Mouse (Mus musculus) forebrain, embryonic 12.5 days (tissue): ENCODE measurements around the gene Adarb1. TPM values are rescaled to one million over a fixed set of nuclear protein-coding genes. Genes with fewer than 3 reads are reported as not detected.
A peak's percentile ranks its signal among the peaks of the same experiment; 100 is the strongest.

ENCODE experiments used
- ATAC-seq: fragments of 200-750 bp; cut with Nextera tagmentation; 2 replicates; pipeline ENCODE4 v1.8.0; 2017; ENCODE audit warnings: moderate TSS enrichment; ENCODE audit not compliant: low FRiP score
- H3K27ac ChIP-seq: fragments of 300-500 bp; sonication (generic); 2 replicates; pipeline ENCODE4 v1.5.1; 2016; ENCODE audit warnings: mild to moderate bottlenecking
- H3K27me3 ChIP-seq: fragments of 300-500 bp; sonication (generic); 2 replicates; pipeline ENCODE4 v1.6.1; 2016; ENCODE audit warnings: mild to moderate bottlenecking
- H3K36me3 ChIP-seq: fragments of 300-500 bp; sonication (generic); replicated peaks from 2 replicates; pipeline ENCODE4 v1.6.1; 2016; ENCODE audit warnings: mild to moderate bottlenecking
- H3K4me1 ChIP-seq: fragments of 300-500 bp; sonication (generic); 2 replicates; pipeline ENCODE4 v1.6.1; 2016
- H3K4me2 ChIP-seq: fragments of 300-500 bp; sonication (generic); 2 replicates; pipeline ENCODE4 v1.6.1; 2016; ENCODE audit warnings: mild to moderate bottlenecking, moderate library complexity
- H3K4me3 ChIP-seq: fragments of 300-500 bp; sonication (generic); replicated peaks from 2 replicates; pipeline ENCODE4 v1.5.1; 2016; ENCODE audit warnings: mild to moderate bottlenecking
- H3K9ac ChIP-seq: fragments of 300-500 bp; sonication (generic); 2 replicates; pipeline ENCODE4 v1.6.1; 2016; ENCODE audit warnings: mild to moderate bottlenecking
- H3K9me3 ChIP-seq: fragments of 300-500 bp; sonication (generic); 2 replicates; pipeline ENCODE4 v1.6.1; 2016
- WGBS: fragments of 180-500 bp; shearing (Covaris S2); methylation state at CpG from one replicate; pipeline ENCODE4 v1.1.7; 2016; 5-methylcytosine and 5-hydroxymethylcytosine counted together
- polyA plus RNA-seq: library from polyadenylated mRNA; unstranded; fragments of >200 nt; fragmentation: Nextera tagmentation; extraction: Ambion mirVana; gene quantifications from 2 replicates; pipeline ENCODE4 v1.2.1, GENCODE M21; 2016

Adarb1 gene
- polyA plus RNA-seq, 1 experiment from 2014 or later = 8.3 TPM

DNA sequence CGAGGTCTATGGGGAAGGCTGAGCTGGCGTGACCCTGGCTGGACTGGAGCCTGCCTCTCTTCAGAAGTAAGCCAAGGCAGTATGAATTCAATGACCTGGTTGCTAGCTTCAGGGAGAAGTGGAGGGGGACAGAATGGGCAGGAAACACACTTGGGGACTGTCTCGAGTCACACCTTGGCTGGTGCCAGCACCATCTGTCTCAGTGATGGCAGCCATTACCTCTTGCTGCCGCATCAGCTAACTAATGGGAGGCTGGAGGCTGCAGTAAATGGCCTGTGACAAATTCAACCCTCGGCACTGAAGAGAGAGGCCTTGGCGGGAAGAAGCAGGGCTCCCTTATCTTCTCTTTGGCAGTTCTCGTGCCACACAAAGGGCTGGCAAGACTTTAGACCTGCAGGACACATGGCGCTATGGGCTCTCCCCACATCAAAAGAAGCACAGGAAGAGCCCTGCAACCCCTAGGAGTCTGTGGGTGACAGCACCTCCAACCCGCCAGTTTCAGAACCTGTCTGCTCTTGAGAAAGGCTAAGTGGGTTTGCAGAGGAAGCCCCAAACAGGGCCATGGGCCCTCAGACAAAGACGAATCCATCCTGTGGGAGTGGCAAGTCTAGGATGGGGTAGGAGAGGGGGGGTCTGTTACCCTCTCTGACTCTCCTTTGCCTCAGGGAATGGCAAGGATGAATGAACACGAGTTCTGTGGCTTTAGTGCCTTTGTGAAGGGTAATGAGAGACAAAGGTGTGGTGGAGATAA, 144.9 kb downstream of the Adarb1 start:
- no peak overlapping the region for H3K9ac ChIP-seq
- peaks cover 22% of the 10 kb centered on the region for H3K36me3 ChIP-seq
- H3K4me1 ChIP-seq = no peaks in the 10 kb centered on the region; the same call in 1 of the 2 replicates
- ATAC-seq = no peak
- H3K4me3 ChIP-seq = no peak overlapping the region
- 59% methylated on average over 11 of the region's 11 CpGs for WGBS
- H3K27me3 ChIP-seq = no peaks in the 10 kb centered on the region
- no peak overlapping the region for H3K27ac ChIP-seq
- H3K9me3 ChIP-seq = no peaks in the 10 kb centered on the region
- H3K4me2 ChIP-seq = no peak overlapping the region

DNA sequence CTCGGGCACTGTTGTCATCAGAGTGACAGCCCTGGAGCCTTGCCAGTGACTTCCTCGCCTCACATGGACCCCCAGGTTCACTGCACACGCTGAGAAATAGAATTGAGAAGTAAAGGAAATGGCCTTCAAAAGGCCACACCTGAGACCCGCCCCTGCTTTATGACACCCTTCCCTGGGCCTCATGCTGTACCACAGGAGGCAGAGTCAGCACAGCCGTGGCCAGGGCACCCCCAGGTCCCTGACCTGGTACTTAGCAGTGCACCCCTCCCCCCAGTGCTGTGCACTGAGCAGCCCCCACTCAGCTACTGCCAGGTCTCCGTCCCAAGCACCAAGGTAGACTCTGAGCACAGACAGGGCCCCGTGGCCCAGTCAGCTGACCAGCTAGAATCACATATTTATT, 148.9 kb downstream of the Adarb1 start:
- no peaks in the 10 kb centered on the region for H3K27me3 ChIP-seq
- H3K4me2 ChIP-seq = no peak overlapping the region
- no peak overlapping the region for H3K9ac ChIP-seq
- WGBS = 89% methylated on average over 7 of the region's 7 CpGs
- H3K4me1 ChIP-seq = no peaks in the 10 kb centered on the region; the same call in 1 of the 2 replicates
- no peak overlapping the region for H3K4me3 ChIP-seq
- peaks cover 62% of the 10 kb centered on the region for H3K36me3 ChIP-seq
- no peak overlapping the region for H3K27ac ChIP-seq
- ATAC-seq = no peak
- H3K9me3 ChIP-seq = no peaks in the 10 kb centered on the region

DNA sequence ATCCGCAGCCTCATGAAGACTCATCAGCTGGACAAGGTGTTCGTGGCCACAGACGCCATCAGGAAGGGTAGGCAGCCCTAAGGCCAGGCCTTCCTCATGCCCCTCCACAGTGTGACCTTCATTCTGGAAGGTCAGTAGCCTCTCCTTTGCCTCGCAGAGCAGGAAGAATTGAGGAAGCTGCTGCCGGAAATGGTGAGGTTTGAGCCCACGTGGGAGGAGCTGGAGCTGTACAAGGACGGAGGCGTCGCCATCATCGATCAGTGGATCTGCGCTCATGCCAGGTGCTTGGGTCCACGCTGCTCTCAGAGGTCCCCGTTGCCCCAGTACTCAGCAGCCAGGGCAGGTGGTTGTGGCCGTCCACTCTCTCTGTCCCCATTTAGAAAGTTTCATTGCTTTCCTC, 151.0 kb downstream of the Adarb1 start:
- H3K4me1 ChIP-seq = no peaks in the 10 kb centered on the region
- peaks cover 82% of the 10 kb centered on the region for H3K36me3 ChIP-seq
- H3K4me2 ChIP-seq = no peak overlapping the region
- H3K27ac ChIP-seq = no peak overlapping the region
- ATAC-seq = no peak
- no peak overlapping the region for H3K4me3 ChIP-seq
- 90% methylated on average over 14 of the region's 14 CpGs for WGBS
- no peaks in the 10 kb centered on the region for H3K27me3 ChIP-seq
- H3K9me3 ChIP-seq = no peaks in the 10 kb centered on the region
- H3K9ac ChIP-seq = no peak overlapping the region

DNA sequence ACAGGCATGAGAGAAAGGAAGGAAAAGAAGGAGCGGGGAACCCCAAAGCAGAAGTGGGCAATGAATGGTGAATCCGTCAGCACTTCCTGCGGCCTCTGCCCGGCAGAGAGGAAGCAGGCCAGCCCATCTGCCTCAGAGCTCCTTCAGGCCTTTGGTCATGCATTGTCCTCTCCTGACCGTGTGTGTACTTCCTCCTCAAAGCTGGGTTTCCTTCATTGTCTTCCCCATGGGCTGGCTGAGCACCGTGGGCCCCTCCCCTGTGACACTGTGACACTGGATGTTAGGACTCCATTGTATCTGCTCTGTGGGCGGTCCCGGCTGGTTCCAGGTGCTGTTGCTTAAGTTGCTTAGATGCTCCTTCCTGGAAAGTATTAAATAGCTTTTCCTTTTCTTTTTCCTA, 151.8 kb downstream of the Adarb1 start:
- H3K36me3 ChIP-seq = peaks cover 90% of the 10 kb centered on the region
- no peak overlapping the region for H3K4me2 ChIP-seq
- H3K9ac ChIP-seq = no peak overlapping the region
- no peak for ATAC-seq
- no peaks in the 10 kb centered on the region for H3K4me1 ChIP-seq
- 79% methylated on average over 8 of the region's 8 CpGs for WGBS
- H3K9me3 ChIP-seq = no peaks in the 10 kb centered on the region
- no peaks in the 10 kb centered on the region for H3K27me3 ChIP-seq
- H3K4me3 ChIP-seq = no peak overlapping the region
- no peak overlapping the region for H3K27ac ChIP-seq

DNA sequence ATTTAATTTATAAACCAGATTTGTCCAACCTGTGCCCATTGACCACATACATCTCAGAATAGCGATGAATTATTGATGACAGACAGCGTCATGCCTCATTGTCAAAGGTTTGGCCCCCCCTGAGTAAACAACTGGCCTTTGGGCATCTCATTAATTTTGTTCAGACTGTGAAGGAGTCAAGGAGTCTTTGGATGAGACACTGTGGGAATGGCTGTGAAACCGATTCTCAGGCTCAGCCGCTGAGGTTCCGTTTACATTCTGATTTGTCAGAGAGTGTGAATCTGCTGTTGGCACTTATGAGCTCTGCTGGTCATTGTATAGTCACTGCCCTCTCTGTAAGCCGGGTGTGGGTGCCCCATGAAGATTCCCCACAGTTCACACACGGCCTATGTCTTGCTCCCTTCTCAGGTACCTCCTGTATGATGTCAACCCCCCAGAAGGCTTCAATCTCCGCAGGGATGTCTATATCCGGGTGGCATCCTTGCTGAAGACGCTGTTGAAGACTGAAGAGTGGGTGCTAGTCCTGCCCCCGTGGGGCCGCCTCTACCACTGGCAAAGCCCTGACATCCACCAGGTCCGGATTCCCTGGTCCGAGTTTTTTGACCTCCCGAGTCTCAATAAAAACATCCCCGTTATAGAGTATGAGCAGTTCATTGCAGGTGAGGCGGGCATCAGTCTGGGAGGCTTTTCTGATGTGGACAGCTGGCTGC, 157.7 kb downstream of the Adarb1 start:
- peaks cover 48% of the 10 kb centered on the region for H3K36me3 ChIP-seq
- peaks cover 21% of the 10 kb centered on the region for H3K4me1 ChIP-seq
- no peaks in the 10 kb centered on the region for H3K27me3 ChIP-seq
- no peak for ATAC-seq
- H3K4me3 ChIP-seq = peak overlapping the region; percentile 94
- no peak overlapping the region for H3K27ac ChIP-seq
- H3K4me2 ChIP-seq = peak overlapping the region; percentile 81
- no peaks in the 10 kb centered on the region for H3K9me3 ChIP-seq
- WGBS = 88% methylated on average over 17 of the region's 17 CpGs
- peak overlapping the region; percentile 85 for H3K9ac ChIP-seq

DNA sequence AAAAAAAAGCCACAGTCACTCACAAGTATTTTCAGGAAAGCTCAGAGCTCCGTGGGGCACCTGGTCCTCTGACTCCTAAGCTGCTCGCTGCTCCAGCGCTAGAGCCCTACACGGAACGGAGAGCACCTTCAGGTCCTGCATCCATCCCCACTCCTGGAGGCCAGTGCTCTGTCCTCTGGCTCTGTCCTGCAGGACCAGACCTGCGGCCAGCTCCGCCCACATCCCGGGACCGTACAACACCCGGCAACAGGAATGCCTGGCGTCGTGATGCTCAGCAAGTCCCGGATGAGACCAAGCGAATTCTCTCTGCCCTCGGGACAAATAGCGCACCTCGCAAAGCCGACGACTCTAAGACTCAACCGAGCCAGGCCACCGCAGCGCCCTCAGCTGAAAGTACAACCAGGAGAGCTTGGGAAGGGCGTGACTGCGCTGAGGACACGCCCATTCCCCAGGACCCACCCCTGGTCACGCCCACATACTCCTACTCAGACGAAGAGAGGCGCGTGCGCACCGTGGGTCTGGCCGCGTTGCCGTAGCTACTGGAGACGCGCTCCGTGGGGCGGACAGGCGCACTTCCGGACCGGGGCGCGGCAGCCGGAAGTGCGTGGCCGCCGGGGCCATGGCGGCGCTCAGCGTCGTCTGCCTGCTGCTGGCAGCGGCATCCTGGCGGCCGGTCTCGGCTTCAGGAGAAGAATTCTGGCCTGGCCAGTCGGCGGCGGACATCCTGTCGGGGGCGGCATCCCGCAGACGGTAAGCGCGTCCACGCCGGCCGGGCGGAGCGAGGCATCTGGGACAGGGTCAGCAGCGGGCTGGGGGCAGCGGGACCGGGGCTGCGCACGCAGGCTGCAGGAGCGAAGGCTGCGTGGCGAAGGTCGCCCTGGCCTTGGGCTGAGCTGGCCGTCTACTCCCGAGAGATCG, 159.1 kb downstream of the Adarb1 start, which contains the start of gene Pofut2:
Gene Pofut2 (plus strand): TSS at position 515 of the 918 bp plus-strand sequence.
- peak; percentile 99 for ATAC-seq
- H3K4me2 ChIP-seq = peak within 1 kb of the TSS; percentile 81
- H3K4me1 ChIP-seq = peaks cover 21% of the 10 kb centered on the region
- H3K27me3 ChIP-seq = no peaks in the 10 kb centered on the region
- H3K4me3 ChIP-seq = peak within 1 kb of the TSS; percentile 94
- peak within 1 kb of the TSS; percentile 85 for H3K9ac ChIP-seq
- peaks cover 34% of the 10 kb centered on the region for H3K36me3 ChIP-seq
- H3K9me3 ChIP-seq = no peaks in the 10 kb centered on the region
- peak within 1 kb of the TSS; percentile 83 for H3K27ac ChIP-seq
- under 1% methylated on average over 81 of the region's 81 CpGs for WGBS

DNA sequence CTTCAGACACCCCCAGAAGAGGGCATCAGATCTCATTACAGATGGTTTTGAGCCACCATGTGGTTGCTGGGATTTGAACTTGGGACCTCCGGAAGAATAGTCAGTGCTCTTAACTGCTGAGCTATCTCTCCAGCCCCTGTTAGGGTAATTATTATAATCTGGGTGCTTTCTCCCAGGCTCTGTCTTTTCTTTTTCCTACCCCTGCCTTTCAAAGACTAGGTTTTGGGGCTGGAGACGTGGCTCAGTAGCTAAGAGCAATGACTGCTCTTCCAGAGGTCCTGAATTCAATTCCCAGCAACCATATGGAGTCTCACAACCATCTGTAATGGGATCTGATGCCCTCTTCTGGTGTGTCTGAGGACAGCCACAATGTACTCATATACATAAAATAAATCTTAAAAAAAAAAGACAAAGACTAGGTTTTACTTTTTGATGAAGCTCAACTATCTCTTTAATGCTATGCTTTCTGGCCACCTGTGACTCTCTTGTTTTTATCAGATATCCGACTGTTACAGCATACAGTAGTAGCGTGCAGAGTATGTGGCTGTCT, 160.0 kb downstream of the Adarb1 start:
- ATAC-seq = no peak
- Histone ChIP-seq H3K36me3 (peaks cover 26% of the 10 kb centered on the region), H3K4me2 (peak overlapping the region; percentile 81), H3K4me1 (peaks cover 21% of the 10 kb centered on the region), H3K9ac (no peak overlapping the region), H3K4me3 (peak overlapping the region; percentile 94; the same call in 1 of the 2 replicates), H3K27ac (no peak overlapping the region), H3K9me3 (no peaks in the 10 kb centered on the region), H3K27me3 (no peaks in the 10 kb centered on the region)
- WGBS = 62% methylated on average over 4 of the region's 4 CpGs

DNA sequence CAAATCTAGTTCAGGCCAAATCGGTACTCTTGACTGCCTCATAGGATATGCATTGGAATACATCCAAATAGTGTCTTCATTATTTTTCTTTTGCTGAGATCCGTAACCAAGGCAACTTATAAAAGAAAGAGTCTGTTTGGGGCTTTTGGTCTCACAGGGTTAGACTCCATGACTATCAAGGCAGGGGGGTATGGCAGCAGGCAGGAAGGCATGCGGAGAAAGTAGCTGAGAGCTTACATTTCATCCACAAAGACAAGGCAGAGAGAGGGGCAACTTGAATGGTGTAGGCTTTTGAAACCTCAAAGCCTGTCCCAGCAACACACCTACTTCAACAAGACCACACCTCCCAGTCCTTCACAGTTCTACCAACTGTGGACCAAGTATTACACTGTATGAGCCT, 162.4 kb downstream of the Adarb1 start:
- WGBS = 65% methylated on average over 3 of the region's 3 CpGs
- no peak overlapping the region for H3K9ac ChIP-seq
- no peak overlapping the region for H3K27ac ChIP-seq
- H3K4me3 ChIP-seq = no peak overlapping the region
- 0 out of 2 replicates have a peak, but pooled peaks cover 2% of the 10 kb centered on the region for H3K36me3 ChIP-seq
- H3K4me2 ChIP-seq = no peak overlapping the region
- no peak for ATAC-seq
- H3K9me3 ChIP-seq = no peaks in the 10 kb centered on the region
- H3K4me1 ChIP-seq = peaks cover 33% of the 10 kb centered on the region
- H3K27me3 ChIP-seq = 0 out of 2 replicates have a peak, but pooled peaks cover 4% of the 10 kb centered on the region

DNA sequence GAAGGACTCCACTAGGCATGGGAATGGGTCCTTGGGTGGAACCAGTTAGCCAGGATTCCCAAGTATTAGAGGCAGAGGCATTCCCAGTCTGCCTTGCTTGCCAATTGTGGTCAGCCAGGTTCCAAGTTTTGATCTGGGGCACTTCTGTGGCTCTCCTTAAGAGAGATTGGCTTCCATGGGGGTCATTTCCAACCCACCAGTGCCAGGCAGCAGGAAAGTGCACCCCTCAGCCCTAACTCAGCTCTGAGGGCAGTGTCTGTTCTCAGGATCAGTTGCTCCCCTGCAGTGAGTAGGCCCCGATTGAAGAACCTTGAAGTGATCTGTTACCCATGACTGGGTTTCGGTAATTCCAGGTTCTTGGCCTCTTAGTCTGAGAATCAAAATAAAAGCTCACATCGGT, 162.8 kb downstream of the Adarb1 start:
- Histone ChIP-seq H3K4me3 (no peak overlapping the region), H3K9ac (no peak overlapping the region), H3K27me3 (0 out of 2 replicates have a peak, but pooled peaks cover 4% of the 10 kb centered on the region), H3K36me3 (no peaks in the 10 kb centered on the region), H3K4me1 (peaks cover 29% of the 10 kb centered on the region), H3K9me3 (no peaks in the 10 kb centered on the region), H3K27ac (no peak overlapping the region), H3K4me2 (no peak overlapping the region)
- ATAC-seq = no peak
- WGBS = 74% methylated on average over 3 of the region's 3 CpGs

DNA sequence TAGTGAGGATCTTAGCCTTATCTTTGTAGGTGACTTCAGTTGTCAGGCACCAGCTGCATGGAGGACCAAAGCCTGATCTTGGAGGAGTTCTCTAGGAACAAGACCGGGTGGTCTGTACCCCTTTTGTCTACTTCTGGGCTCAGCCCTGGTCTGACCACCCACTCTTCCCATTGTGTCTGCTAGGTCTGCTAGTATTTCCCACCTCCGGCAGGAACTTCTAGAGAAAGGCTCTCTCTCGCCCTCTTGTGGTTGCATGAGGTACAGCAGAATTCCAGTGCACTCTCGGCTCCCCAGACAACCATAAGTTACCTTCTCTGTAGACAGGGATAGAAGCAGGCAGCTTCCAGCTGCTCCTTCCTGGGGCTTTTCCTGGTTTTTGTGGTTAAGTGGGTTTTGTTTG, 165.3 kb downstream of the Adarb1 start:
- Histone ChIP-seq H3K27me3 (0 out of 2 replicates have a peak, but pooled peaks cover 4% of the 10 kb centered on the region), H3K36me3 (no peaks in the 10 kb centered on the region), H3K9ac (no peak overlapping the region), H3K4me3 (no peak overlapping the region), H3K27ac (no peak overlapping the region), H3K4me2 (no peak overlapping the region), H3K9me3 (no peaks in the 10 kb centered on the region), H3K4me1 (peaks cover 20% of the 10 kb centered on the region)
- WGBS = 1% methylated on average over 4 of the region's 4 CpGs
- ATAC-seq = peak; percentile 82

DNA sequence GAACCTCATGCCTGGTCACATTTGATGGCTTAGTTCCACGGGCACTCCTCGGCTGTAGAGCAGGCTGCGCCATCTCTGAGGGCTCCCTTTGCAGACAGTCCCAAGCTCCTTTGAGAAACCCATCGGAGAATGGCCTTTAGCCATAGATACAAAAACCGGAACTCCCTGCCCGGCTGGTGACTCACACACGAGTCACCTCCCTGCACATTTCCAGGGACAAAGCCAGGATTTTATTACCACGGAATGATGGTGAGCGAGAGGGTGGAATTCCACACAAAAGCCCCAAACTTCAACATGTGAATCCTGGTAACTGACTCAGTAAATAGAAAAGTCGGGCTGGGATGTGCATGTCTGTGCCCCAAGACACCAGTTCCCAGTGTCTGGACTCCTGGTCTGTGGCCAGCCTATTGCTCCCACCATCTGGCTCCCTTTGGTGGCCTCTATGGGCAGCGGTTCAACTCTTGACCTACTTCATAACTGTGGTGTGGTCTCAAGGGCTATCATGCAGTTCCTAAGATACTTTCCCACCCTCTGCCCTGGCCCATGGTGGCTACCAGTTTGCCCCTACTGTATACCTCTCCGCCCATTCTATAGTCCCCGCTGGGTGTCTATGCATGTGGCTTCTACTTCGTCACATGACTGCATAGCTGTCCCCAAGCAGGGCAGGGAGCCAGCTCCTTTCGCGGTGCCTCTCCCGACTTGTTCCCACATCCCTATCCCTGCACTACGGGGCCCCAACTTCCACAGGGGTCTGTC, 166.1 kb downstream of the Adarb1 start:
- H3K27ac ChIP-seq = no peak overlapping the region
- 80% methylated on average over 18 of the region's 18 CpGs for WGBS
- peaks cover 20% of the 10 kb centered on the region for H3K4me1 ChIP-seq
- 0 out of 2 replicates have a peak, but pooled peaks cover 4% of the 10 kb centered on the region for H3K27me3 ChIP-seq
- ATAC-seq = peak; percentile 47
- no peaks in the 10 kb centered on the region for H3K36me3 ChIP-seq
- no peak overlapping the region for H3K4me3 ChIP-seq
- no peak overlapping the region for H3K4me2 ChIP-seq
- no peak overlapping the region for H3K9ac ChIP-seq
- no peaks in the 10 kb centered on the region for H3K9me3 ChIP-seq
